Mouse (Mus musculus): Measurements from ENCODE around the gene Ntn1.

Gene Ntn1

DNA sequence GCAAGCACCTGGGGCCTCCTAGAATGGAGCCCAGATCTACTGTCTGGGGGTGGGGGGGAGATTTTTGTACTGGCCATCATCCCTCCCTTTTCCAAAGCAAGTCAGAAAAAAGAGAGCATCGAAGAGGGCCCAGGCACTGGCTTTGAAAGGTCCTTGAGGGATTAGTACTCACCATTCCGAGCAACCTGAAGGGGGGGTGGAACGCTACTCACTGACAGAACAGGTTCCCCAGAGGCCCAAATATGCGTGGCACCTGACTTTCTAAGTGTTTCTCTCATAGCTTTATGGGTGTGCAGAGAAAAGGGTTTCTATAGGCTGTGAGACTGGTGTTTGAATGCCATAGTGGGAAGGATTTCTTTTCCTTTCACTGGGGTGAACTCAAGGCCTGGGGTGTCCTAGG is 142.1 kb downstream of the Ntn1 start:
- no peak for DNase-seq

DNA sequence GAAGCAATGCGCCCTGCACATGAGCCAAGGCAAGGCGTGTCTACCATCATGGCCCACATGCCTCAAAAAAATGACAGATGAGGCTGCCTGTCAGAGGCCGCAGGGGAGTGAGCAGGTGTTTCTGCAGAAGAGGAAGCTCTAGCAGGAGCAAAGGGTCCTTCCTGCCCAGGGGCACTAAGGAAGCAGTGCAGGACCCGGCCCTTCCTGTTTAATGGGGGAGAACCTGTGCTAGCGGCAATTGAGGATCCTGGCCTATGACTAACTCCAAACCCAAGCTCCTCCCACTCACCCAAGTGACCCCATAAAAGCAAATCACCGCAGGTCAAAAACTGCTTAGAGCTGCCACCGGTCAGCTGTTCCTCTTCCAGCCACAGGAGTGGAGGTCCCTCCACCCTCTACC is 147.1 kb downstream of the Ntn1 start:
- no peak for DNase-seq

DNA sequence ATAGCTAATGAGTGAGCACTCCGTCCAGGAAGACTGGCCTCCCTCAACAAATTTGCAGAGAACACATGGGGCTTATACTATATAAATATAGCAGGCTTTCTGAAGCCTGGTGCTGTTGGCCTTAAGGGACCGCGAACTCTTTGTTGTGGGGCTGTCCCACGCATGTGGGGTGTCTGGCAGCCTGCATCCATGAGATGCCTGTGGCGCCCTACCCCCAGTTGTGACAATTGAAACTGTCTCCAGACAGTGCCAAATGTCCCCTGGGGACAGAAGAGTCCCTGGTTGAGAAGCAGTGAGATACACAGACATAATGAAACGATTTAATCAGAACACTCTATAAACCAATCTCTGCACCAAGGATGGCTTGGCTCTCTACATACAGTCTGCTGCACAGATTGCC is 150.5 kb downstream of the Ntn1 start:
- DNase-seq, result no peak

GRCm38 (mm10) chr11:68247897-68248296 is 152.7 kb downstream of the Ntn1 start:
- DNase-seq, result no peak

GRCm38 (mm10) chr11:68244992-68245261 is 155.7 kb downstream of the Ntn1 start:
- no peak for DNase-seq

GRCm38 (mm10) chr11:68244254-68244991 is 156.2 kb downstream of the Ntn1 start:
- DNase-seq, result no peak

DNA sequence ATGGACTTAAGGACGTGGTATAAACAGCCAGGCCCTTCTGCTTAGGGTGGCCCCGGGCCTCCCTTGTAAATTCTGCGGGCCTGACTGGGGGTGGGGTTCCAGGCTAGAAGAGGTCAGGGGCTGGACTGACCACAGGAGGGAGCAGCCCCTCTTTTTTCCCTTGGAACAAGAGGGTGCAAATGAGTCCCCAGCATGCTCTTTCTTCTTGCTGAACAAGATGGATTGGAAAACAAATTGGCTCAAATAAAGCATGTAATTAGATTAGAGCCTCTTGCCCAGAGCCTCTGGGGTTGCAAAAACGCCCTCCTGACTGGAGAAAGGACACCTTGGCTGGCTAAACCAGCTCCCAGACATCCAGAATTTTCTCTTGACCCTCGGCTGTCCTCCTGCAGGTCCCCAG is 160.9 kb downstream of the Ntn1 start:
- no peak for DNase-seq

DNA sequence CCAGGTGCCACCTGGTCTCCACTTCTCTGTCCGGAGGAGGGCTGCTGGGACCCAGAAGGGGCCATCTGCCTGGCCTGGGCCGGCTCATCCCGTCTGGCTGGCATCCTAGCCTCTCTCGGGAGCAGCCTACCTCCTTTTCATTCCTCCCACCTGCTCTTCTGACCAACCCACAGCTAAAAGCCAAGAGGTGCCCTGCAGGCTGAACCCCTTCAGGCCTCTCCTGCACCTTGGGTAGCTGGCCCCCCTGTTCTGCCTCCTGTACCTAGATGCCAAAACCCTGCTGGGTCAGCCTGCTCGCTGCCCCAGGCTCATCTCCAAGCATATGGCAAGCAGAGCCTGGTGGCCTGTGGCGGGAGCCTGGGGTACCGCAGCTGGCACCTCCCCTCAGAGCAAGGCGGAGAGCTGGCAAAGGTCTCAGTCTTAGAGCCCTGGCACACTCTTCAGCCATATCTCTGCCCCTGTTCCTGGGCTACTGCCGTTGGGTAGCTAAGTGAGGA is 167.1 kb downstream of the Ntn1 start:
- DNase-seq, result peak; percentile 97

- no peak for DNase-seq
These were observed 169.1 kb downstream of the Ntn1 start for GRCm38 (mm10) chr11:68231558-68231957.

- no peak for DNase-seq
These were observed 171.5 kb downstream of the Ntn1 start for GRCm38 (mm10) chr11:68228941-68229665.

DNA sequence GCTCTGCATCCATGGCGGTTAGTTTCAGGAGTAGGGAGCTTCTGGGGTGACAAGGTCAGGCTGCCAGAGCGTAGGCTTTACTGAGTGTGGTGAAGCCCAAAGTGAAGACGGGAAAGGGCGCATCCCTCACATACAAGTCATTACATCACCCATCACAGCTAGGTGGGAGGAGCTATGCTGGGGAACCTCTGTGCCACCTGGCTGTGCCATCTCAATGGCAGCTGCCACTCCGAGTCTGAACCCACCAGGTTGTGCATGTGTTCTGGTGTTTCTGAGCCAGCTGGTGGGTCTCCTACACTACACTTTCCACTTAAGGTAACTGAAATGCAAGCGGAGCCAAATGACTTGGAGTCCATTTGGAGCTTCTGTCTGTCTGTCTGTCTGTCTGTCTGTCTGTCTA is 172.8 kb downstream of the Ntn1 start:
- DNase-seq, result no peak

GRCm38 (mm10) chr11:68226654-68227057 is 174.0 kb downstream of the Ntn1 start:
- no peak for DNase-seq

DNA sequence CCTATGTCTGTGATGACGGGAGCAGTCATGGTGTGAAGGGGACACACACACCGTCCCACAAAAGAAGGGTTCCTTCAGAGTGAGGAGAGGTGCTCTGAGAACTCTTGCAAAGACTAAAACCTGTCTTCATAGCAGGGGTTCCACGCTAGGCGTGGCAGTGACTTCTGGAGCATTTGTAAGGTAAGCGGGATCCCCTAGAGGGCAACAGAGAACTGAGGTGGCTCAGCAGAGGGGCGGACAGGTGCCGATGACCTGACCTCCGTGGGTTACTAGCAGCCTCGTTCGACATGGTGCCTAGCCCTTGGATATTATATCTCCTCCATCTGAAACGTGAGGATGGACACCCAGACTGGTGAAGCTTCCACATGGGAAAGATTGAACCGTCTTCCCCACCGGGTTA is 177.5 kb downstream of the Ntn1 start:
- no peak for DNase-seq

- DNase-seq, result no peak
These were observed 178.4 kb downstream of the Ntn1 start for GRCm38 (mm10) chr11:68222209-68222608.

- no peak for DNase-seq
These were observed 179.9 kb downstream of the Ntn1 start for GRCm38 (mm10) chr11:68220733-68221132.

DNA sequence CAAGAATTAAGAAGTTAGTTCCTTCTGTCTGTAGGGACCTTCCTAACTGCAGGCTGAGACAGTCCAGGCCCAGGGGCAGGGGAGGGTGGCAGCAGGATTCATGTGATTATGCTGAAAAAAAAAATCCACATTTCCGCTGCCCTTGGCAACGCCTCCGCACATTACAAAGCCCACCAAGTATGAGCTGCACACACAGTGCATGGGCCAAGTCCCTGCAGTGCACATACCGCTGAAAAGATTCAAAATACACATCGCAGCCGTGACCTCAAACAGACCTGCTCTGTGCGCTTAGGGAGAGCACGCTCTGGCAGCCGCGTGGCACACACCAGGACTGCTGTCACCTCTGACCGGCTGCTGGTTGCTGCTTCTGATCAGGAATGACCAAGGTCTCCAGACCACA is 184.6 kb downstream of the Ntn1 start:
- no peak for DNase-seq

- no peak for DNase-seq
These were observed 185.3 kb downstream of the Ntn1 start for GRCm38 (mm10) chr11:68215206-68215912.

GRCm38 (mm10) chr11:68214496-68215205 is 186.0 kb downstream of the Ntn1 start:
- no peak for DNase-seq

DNA sequence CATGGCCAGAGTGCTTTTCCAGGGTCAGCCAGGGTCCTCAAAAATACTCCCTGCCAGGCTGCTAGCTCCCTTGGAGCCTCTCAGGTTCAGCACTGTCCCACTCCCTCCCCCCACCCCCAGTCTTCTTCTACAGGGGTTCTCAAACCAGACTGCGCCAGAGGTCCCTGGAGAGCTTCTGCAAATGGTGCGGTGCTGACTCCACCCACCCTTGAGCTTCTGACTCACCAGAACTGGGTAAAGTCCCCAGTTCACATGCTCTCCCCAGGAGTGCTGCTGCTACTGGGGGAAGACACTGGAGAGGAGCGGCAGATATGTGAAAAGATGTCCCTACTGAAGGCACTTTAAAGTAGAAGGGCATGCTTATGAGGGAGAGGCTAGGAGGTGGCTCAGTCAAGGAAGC is 186.7 kb downstream of the Ntn1 start:
- DNase-seq, result no peak

- DNase-seq, result no peak
These were observed 188.6 kb downstream of the Ntn1 start for GRCm38 (mm10) chr11:68211924-68212578.

DNA sequence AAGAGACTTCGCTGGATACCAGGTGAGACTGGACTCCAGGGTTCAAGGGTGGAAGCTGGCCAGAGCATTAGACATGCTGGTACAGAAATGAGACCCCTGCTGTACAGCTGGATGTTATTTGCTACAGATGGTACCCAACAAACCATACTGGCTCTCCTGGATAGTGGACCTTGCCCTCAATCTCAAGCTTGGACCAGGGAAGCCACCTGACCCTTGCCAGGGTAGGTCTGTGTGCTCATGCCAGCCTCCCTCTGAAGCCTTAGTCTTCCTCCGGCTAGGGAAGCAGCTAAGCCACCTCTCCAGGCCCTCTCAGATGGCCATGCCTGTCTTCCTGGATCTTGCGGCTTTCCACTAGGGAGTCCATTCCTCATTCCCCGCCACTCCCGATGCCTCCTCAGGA is 189.9 kb downstream of the Ntn1 start:
- no peak for DNase-seq

DNA sequence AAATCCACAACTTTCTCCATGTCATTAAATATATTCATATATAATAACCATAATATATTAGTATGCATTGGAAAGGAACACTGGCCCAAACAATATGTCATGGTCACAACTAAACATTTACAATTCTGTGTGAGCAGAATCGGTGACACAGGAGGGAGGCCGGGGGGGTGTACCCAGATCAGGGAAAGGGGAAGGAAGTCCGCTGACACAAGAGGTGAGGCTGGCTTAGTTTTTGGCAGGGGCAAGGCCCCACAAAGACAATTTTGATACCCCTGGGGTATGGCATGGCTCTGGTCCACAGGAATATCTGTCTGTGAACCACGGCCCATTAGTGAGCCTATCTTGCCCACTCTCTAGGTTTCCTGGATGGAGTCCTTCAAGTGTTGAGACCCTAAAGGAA is 191.1 kb downstream of the Ntn1 start:
- no peak for DNase-seq

DNA sequence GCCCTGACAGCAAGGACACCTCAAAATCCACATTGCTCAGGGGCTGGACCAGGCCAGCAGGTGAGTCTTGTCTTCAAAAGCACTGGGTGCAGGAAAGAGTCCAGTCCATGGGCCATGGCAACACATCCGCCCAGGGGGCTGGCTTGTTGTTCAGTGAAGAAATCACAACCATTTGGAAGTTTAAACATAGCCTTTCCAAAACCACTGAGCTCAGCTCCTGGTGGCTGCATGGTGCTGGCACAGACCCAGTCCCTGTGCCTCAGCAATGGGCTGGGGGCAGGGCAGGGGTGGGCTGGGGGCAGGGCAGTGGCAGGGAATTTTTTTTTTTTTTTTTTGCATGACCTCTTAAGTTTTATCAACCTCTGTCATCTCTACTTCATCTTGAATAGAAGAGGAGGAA is 192.0 kb downstream of the Ntn1 start:
- no peak for DNase-seq
